Mouse (Mus musculus) limb, embryonic 10.5 days (tissue): ENCODE measurements at regions not wholly inside any gene's neighbourhood (a gene's known extent, or its start where the extent isn't known, plus 50 kb on each side); places are given as distances from the start of the nearest gene placed in this dataset.

Experiments used
- DNase-seq: peaks from one replicate; pipeline ENCODE4 v3.0.0-alpha.2; 2017; ENCODE audit warnings: low spot score
- H3K27ac ChIP-seq: fragments of 300-500 bp; sonication (generic); 2 replicates; pipeline ENCODE4 v1.5.1; 2016; ENCODE audit warnings: mild to moderate bottlenecking
- H3K27me3 ChIP-seq: fragments of 300-500 bp; sonication (generic); 2 replicates; pipeline ENCODE4 v1.6.1; 2016; ENCODE audit warnings: low read depth, mild to moderate bottlenecking; ENCODE audit not compliant: poor library complexity, severe bottlenecking
- H3K36me3 ChIP-seq: fragments of 300-500 bp; sonication (generic); 2 replicates; pipeline ENCODE4 v1.6.1; 2016; ENCODE audit warnings: mild to moderate bottlenecking, moderate library complexity
- H3K4me1 ChIP-seq: fragments of 300-500 bp; sonication (generic); 2 replicates; pipeline ENCODE4 v1.6.1; 2016
- H3K4me3 ChIP-seq: fragments of 300-500 bp; sonication (generic); 2 replicates; pipeline ENCODE4 v1.5.1; 2016; ENCODE audit warnings: mild to moderate bottlenecking, moderate library complexity
- H3K9me3 ChIP-seq: fragments of 300-500 bp; sonication (generic); replicated peaks from 2 replicates; pipeline ENCODE4 v1.6.1; 2016; ENCODE audit warnings: mild to moderate bottlenecking
- WGBS: fragments of 180-500 bp; shearing (Covaris S2); methylation state at CpG from one replicate; pipeline ENCODE4 v1.1.7; 2016; 5-methylcytosine and 5-hydroxymethylcytosine counted together

- peaks cover 19% of the 10 kb centered on the region; the same call in 1 of the 2 replicates for H3K27me3 ChIP-seq
- H3K4me1 ChIP-seq, result no peaks in the 10 kb centered on the region
- H3K27ac ChIP-seq, result no peak overlapping the region
- H3K4me3 ChIP-seq, result no peak overlapping the region
- no peak for DNase-seq
- H3K9me3 ChIP-seq, result no peaks in the 10 kb centered on the region
- WGBS, result 93% methylated on average over 1 of the region's 1 CpGs
- H3K36me3 ChIP-seq, result no peaks in the 10 kb centered on the region
Measured at GRCm38 (mm10) chrX:166091011-166091410, 79.2 kb upstream of the Gemin8 start.

GRCm38 (mm10) chrX:166107184-166107716, 63.0 kb upstream of the Gemin8 start:
- peak; percentile 29 for DNase-seq
- no peaks in the 10 kb centered on the region for H3K36me3 ChIP-seq
- H3K27ac ChIP-seq, result no peak overlapping the region
- no peaks in the 10 kb centered on the region for H3K27me3 ChIP-seq
- H3K4me1 ChIP-seq, result no peaks in the 10 kb centered on the region
- H3K4me3 ChIP-seq, result no peak overlapping the region
- no peaks in the 10 kb centered on the region for H3K9me3 ChIP-seq
- 58% methylated on average over 2 of the region's 2 CpGs for WGBS
